Mouse (Mus musculus) brain, embryonic 14.5 days (tissue): ENCODE data around the gene Exosc5.

Experiments used
- CTCF ChIP-seq: fragments of 200-500 bp; IDR thresholded peaks from 2 replicates; pipeline ENCODE4 v1.5.1; 2012; ENCODE audit warnings: inconsistent platforms, mild to moderate bottlenecking, moderate library complexity, borderline replicate concordance; ENCODE audit not compliant: insufficient read depth, insufficient read length; ENCODE audit errors: extremely low read depth
- POLR2A ChIP-seq: fragments of 200-500 bp; IDR thresholded peaks from 2 replicates; pipeline ENCODE4 v1.6.1; 2012; ENCODE audit warnings: mild to moderate bottlenecking, inconsistent platforms, borderline replicate concordance; ENCODE audit not compliant: poor library complexity, insufficient read depth, insufficient read length, severe bottlenecking; ENCODE audit errors: extremely low read depth

- TF ChIP-seq CTCF = no peak
- no peak for TF ChIP-seq POLR2A
Measured at GRCm38 (mm10) chr7:25670096-25670495, 11.1 kb downstream of the Exosc5 start.
